Mouse (Mus musculus) heart, postnatal 25 days (tissue): ENCODE data around the gene Nebl. TPM values are rescaled to one million over a fixed set of nuclear protein-coding genes. Genes with fewer than 3 reads are reported as not detected.

Source experiments
- DNase-seq: peaks from one replicate; pipeline ENCODE4 v3.0.0; 2022; ENCODE audit warnings: low spot score
- intact Hi-C: fragments of 180-260 bp; cut with DNase I; formaldehyde crosslinking; loops from one replicate; pipeline ENCODE4 v1.15.1; 2025
- total RNA-seq, 2 experiments: library from RNA; stranded (reverse); gene quantifications; 2 replicates each; pipeline ENCODE4 v1.2.3; 2021

The Nebl gene
- total RNA-seq, 2 experiments from 2014 or later: 405 to 439 TPM

DNA sequence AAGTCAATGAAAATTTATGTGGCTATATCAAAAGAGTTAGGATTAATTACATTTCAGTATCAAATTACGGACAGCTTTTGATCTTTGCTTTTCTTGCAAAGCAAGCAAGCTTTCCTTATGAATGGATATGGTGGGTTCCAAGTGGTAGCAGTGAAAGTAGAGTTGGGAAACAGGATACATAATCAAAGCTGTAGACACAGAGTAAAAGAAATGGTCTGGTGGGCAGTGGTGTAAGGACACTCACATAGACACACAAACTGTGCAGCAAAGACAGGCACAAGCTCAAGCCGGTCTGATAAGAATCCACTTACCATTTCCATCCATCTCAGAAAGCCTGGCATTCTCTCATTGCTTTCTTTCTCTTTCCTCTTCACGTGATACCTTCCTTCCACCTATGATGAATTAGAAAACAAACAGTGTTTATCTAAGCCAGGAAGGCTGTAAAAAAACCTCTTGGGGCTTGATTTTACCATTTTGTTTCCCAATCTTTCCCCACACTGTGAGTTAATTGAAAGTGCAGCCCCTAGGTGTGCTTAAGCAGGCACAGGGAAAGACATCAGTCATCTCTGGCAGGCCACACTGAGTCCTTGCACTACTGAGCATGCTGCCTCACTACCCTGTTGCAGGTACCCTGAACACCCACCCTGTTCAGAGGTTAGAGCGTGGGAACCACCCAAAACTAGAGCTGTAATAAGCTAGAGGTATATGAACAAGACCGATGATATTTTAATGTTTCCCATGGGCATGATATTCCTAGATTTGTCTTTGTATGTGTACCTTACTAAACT, 205.3 kb downstream of the Nebl start:
- DNase-seq: no peak
- intact Hi-C loops: no loop called here

DNA sequence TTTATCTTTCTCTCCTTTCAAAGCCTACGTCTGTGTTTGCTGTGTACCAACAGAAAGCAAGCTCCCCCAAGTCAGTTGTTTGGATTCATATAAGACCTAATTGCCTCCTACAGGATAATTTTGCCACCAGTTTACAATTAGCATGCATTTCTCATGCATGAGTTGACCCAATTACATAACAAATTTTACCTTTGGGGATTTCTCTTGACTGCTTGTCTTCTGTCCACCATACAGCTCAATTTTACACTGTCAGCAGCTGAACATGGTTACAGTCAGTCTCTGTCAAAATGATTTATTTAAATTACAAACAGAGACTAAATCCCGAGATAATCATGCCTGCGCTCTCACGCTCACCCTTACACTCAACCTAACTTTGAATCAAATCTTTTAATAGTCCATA, 206.1 kb downstream of the Nebl start:
- no peak for DNase-seq
- intact Hi-C loops: no loop called here

DNA sequence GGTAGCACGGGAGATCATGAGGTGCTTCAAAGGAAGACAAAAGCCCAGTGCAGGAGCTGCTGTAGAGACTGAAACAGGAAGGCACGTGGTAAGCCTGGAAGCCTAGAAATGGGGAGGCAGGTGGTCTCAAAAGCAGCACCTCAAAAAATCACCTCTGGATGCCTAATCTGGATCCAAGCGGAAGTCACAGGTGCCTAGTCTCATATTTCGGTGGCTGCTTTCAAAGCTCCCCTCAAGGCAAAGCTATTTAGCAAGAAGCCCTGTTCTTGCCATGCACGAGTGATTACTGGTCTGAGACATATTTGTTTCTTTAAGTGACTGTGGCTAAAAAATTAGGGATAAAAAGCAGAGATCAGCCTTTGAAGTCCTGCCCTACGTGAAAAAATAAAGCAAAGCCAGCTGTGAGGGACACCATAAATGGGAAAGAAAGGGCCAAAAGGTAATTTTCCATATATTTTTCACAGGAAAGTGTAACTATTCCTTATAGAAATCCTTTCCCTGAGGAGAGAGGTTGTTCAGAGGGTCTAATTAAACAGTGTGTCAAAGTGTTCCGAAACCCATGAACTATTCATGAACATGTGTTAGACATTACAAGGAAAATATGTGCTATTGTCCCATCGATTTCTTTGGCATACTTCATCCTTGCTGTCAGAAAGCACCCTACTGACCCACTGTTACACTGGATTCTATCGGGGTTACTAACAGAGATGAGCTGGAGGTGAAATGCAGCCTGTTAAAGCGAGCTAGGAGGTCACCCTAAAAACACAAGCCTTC, 206.9 kb downstream of the Nebl start:
- no peak for DNase-seq

DNA sequence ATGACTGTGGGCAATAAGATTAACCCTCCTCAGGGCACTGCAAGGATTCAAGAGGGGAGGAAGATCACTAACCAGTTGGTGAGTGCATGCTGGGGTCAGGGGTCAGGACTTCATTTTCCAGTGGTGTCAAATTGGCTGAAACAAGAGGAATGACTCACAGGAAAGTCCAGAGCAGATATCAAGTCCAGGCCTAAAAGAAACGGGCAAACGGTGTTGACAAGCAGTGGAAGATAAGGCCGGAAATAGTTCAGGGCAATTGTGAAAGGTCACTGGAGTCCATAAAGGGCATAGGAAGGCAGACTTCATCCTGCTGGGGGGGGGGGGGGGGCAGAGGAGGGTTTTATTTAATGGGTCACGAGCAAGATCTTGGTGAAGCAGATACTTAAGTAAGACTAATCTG, 207.5 kb downstream of the Nebl start:
- intact Hi-C loops: loop anchor here (5.0 kb wide), 1 partner anchor 61 kb away; no protein-coding TSS in a partner anchor
- DNase-seq: no peak

More for the DNA sequence above, 206.9 kb downstream of the Nebl start:
- intact Hi-C loops: loop anchor here (5.0 kb wide), 1 partner anchor 62 kb away; no protein-coding TSS in a partner anchor

DNA sequence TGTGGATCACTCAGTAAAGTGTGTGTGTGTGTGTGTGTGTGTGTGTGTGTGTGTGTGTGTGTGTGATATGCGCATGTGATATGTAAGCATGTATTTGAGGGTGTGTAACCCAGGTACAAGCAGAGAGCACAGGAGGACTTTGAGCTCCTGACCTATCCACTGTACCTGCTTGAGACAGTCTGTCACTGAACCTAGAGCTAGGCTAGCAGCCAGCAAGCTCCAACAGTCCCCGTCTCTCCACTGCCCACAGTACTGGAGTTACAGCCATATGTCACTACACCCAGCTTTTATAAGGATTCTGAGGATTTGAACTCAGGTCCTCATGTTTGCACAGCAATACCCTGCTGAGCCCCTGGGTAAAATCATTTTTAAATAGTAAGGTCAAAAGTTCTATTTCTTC, 215.6 kb downstream of the Nebl start:
- intact Hi-C loops: no loop called here
- DNase-seq: no peak

DNA sequence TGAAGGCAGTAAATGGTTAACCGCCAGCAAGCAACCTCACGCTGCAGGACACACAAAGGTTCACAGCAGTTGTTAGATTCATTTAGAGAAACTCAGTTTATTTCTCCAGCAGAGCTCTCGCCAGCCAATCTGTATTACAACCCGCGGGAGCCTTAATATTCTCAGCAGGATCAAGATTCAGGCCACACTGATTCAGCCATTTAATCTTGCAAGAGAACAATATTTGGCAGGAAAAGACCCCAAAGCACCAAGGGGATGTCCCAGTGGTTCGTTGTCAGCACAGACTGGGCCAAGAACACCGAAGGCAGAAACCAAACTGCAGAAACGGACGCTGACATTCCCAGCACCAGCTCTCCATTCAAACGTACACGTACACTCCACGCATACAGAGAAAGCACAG, 216.5 kb downstream of the Nebl start:
- intact Hi-C loops: no loop called here

DNA sequence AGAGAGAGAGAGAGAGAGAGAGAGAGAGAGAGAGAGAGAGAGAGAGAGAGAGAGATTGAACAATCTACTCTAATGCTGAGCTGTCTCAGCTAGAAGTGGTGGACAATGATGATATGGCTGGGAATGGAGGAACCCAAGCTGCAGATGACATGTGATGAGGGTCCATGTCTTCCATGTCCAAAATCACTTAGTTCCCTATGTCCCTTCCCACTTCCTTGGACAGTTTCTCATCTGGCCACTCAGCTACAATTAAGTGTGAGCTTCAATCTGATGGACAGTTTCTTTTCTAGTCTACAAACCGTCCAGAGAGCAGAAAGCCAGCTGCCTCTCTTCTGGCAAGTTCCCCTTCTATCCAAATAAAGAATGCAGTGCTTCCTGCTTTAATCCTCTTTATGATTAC, 221.3 kb downstream of the Nebl start:
- no peak for DNase-seq
- intact Hi-C loops: no loop called here

More for the DNA sequence above, 216.5 kb downstream of the Nebl start:
- no peak for DNase-seq

DNA sequence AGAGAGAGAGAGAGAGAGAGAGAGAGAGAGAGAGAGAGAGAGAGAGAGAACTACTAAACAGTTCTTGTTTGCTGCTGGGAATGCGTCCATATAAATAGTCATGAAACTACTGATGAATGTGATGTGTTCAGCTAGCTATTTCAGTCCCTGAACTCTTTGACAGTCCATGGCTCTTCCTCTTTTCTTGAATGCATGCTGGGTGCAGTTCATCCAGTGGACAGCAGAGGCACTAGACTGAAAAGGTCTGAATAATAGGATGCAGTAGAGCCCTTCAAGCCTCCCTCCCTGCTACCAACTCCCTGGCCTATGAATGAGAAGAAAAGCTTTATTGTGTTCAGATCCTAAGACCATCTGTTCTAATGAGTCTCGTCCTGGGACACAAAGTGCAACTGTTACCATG, 223.9 kb downstream of the Nebl start:
- intact Hi-C loops: no loop called here
- DNase-seq: no peak

DNA sequence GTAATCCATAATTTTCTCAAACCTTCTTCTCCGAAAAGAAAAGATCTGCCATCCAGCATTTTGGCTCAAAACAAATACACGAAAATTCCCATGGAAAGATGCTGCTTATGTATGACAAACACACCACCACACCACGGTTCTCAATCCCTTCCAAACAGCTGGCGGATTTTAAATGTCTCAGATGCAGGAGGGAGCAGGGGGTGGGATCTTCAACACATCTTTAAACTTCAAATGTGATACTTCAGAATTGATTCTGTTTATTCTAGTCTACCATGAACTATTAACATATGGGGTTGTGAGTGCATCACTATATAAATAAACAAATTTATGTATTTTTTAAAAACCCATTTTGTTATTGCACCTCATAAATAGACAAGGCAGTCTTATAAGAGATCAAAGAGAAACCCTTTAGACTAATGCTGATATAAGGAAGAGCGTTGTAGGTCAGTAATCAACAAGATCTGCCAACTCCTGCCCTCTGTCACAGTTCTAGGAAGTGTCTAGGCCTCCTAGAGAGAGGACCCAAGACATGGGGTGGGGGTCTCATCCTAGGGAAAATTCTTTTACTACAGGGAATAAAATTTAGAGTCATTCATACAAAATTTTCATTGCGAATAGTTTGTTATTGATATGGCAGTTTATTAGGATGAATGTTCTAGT, 227.0 kb downstream of the Nebl start:
- no peak for DNase-seq
- intact Hi-C loops: no loop called here

DNA sequence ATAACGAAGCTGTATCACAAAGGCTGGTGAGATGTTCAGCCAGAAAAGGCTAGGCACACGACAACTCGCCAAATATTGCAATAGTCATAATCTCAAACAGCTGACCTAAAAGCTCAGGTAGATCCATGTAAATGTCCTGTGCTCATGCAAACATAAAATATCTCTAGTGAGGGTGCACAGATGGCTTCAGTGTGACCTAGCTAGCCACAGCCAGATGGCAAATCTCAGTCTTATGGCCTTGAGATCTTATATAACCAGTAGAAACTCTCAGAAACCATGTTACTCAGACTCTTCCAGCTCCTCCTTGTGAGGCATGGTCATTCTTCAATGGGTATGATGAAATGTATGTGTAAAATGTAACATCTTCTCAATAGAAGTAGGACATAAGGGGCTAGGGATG, 230.2 kb downstream of the Nebl start:
- no peak for DNase-seq

DNA sequence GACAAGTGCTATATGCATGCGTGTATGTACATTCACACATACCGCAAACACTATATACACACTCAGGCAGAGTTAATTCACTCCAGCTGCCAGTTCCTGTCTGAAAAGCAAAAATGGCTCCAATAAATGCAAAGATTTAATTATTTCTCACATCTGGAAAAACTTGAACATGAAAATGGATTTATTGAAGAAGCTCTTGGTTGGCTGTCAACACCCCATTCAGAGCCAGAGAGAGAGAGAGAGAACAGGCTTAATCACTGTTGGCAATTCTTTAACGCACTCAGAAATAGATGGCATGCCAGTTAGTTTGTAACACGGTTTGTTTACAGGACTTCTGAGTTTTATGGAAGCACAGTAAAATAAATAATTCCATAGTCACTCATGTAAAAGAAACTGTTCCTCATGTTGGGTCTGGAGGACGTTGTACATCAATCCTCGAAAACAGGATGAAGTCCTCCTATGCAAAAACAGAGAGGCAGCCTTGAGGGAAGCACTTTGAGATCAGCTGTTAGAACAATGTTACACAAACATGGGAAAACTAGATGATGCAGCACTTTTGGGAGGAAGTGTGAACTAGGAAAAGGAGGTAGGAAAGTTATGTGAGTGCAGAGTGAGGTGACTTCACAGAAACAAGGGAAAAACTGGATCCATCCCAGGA, 265.6 kb downstream of the Nebl start:
- intact Hi-C loops: no loop called here
- DNase-seq: no peak

More for the DNA sequence above, 230.2 kb downstream of the Nebl start:
- intact Hi-C loops: no loop called here

DNA sequence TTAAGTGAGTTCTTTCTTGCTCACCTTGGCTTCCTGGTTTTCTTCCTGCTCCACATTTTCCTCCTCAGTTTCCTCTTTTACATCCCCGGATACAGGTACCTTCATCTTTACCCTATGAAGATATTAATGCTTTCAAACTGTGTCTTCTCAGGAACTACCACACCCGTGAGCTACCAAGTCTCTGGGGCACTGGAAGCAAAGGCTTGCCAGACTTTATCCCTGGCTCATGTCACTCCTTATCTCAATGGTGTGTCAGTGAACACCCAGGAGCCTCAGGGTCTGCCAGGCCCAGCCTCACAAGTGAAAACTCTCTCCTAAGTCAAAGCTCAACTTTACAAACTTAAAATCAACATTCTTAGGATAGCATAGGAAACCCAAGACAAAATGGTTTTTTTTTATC, 270.8 kb downstream of the Nebl start:
- intact Hi-C loops: loop anchor here (5.0 kb wide), 1 partner anchor 62 kb away; no protein-coding TSS in a partner anchor
- no peak for DNase-seq

DNA sequence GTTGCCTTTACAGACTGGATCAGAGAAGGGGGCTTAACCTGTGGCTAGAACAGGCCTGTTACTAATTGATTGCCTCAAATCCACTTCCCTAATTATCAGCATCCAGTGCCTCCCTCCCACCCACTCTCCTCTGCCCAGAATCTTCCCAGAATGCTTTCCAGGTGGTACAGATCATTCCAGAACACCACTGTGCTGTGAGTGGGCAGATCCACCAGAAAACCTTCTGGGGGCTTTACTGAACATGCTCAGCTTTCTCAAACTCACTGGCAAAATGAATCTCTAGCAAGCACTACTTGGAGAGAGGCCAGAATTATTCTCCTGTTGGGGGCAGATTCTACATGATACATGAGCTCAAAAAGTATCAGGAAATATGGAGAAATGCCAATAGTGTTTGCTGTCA, 277.6 kb downstream of the Nebl start:
- intact Hi-C loops: loop anchor here (10.0 kb wide), 1 partner anchor 171 kb away; no protein-coding TSS in a partner anchor
- DNase-seq: no peak

DNA sequence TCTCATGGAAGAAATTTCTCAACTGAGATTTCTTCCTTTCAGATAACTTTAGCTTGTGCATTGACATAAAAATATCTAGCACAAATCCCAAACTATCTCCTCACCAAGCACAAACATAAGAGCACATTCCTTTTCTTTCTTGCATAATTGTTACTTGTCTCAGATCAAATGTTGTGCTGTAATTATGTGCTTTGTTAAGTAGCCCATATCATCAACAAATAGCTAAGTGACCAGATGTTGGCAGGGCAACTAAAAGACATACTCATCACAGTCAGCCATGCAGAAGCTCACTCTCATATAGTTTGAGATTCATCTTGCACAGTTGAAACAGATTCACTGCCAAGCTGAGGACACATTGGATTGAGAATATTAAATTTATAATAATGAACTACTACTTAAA, 282.9 kb downstream of the Nebl start:
- intact Hi-C loops: no loop called here
- no peak for DNase-seq

DNA sequence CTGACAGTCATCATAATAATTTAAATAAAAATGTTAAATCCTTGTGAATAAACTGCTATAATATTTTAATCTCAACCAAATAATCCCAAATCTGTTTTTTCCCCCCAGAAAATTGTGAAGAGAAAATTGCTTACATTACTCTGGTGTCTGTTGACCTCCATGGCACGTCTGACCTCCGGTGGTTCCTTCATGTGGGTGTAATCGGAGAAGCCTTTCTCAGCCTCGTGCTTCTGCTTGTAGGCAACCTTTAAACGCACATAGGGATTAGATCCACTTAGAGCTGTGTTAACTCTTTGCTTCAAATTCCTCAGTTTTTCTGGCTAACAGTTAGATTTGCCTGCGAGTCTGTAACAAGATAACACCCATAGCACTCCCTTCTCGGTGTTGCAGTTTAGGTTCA, 287.7 kb downstream of the Nebl start:
- intact Hi-C loops: no loop called here
- DNase-seq: no peak

DNA sequence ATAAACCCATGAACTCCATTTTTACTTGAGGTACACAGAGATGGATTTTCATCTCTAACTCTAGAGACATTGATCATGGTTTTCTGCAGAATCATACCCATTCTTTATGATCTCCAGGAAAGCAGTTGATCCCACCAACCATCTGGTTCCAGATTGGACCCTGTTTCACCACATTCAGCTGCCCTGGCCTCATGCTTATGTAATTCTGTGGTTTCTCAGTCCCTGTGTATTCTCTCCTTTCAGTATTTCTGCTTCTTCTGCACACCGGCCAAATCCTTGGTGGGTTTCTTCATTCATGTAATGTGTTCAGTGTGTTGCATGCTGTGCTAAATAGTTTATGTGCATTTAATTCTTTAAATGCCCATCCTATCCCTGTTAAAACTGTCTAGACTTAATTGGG, 292.9 kb downstream of the Nebl start:
- DNase-seq: no peak
- intact Hi-C loops: no loop called here

DNA sequence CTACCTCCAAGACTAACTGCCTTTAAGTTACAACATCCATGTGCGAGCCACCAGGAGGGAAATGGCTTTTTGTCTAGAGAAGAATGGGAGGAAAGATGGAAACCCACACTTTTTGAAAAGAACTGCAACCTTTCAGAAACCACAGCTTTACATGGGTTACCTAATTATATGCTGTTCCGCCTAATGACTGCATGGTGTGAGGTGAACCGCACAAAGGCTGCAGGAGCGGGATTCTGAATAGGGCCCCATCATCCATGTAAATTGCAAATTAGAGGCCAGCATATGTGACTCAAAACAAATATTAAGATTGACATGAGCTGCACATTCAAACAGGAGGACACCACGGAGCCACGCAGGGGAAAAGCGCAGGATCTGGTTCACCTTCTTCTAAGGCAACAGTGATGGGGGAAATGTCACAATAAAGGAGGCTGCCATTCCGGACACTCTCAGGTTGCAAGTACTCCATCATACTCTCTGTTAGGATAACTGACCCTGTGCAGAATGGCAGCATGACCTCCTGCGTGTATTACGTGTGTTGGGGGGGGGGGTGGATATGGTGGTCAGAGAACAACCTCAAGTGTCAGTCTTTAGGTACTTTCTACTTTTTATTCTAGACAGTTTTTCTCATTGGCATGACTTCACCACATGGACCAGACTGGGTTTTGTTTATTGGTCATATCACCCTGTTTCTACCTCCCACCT, 294.4 kb downstream of the Nebl start:
- DNase-seq: no peak
- intact Hi-C loops: no loop called here

DNA sequence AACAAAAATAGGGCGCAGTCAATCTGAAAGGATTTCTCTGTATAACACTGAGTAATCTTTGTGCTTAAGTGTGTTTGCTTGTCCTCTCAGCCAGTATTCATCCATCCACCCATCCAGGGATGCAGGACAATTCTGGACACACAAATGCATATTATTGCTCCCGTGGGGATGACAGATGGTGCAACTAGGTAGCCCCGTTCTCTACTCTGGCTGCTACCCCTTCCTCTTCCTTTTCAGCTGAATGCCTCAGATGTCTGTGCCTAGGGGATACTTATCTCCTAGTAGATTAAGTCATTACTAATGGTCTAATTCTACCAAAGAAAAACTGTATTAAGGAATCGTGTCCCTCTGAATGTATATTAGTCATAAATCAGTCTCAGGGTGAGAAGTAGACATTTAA, 296.0 kb downstream of the Nebl start:
- intact Hi-C loops: no loop called here

DNA sequence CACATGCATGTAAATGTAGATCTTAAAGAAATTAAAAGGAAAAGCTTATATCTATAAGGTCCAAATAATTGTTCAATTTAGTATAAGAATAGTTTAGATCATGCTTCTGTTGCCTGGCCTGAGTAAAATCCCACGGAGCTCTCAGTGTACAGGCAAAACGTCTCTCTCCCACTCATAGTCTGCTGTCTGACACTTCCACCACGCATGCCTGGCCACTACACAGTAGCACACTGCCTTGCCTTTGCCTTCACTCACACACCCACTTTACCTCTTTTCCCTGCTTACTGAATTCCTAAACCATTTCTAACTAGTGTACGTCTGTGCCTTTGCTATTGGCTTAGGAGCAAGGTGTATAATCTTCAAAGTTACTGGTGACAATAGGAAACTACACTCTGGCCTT, 302.2 kb downstream of the Nebl start:
- intact Hi-C loops: loop anchor here (10.0 kb wide), 4 partner anchors 596 to 1916 kb away; no protein-coding TSS in a partner anchor
- no peak for DNase-seq

More for the DNA sequence above, 296.0 kb downstream of the Nebl start:
- no peak for DNase-seq
